Mouse (Mus musculus): Measurements from ENCODE around the gene Gm3233. TPM values are rescaled to one million over a fixed set of nuclear protein-coding genes. Genes with fewer than 3 reads are reported as not detected.
"Not testable (repeated sequence)": the region's sequence is repeated elsewhere in the genome, so short reads cannot be mapped to it uniquely, and the experiment has no call there.

Gm3233 gene
- polyA plus RNA-seq, 1 experiment: not detected

DNA sequence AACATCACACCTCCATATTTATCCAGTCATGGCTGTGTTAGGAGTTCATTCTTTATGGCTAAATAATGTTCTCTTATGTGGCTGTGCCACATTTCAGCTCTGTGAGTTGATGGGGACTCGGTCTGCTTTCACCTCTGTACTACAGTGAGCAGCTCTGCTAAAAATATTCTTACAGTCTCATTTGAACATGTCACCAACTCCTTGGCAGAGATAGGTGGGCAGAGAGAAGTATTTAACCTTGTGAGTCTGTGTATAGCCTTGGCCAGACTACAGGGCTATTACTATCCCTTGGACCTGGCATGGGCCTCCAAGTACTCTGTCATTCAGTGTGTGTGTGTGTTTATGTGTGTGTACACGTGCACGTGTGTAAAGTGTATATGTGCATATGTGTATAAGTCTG lies 12.7 kb upstream of the Gm3233 start:
- not testable (repeated sequence) for H3K27me3 ChIP-seq (ENCODE audit: control insufficient read depth, insufficient read depth, low read length); H3K27ac ChIP-seq (ENCODE audit: control insufficient read depth, insufficient read depth, low read depth, low read length); H3K36me3 ChIP-seq (ENCODE audit: control insufficient read depth, insufficient read depth, low read length); H3K4me1 ChIP-seq (ENCODE audit: control insufficient read depth, insufficient read depth, low read length); H3K4me3 ChIP-seq (ENCODE audit: control insufficient read depth, low read depth, low read length)

DNA sequence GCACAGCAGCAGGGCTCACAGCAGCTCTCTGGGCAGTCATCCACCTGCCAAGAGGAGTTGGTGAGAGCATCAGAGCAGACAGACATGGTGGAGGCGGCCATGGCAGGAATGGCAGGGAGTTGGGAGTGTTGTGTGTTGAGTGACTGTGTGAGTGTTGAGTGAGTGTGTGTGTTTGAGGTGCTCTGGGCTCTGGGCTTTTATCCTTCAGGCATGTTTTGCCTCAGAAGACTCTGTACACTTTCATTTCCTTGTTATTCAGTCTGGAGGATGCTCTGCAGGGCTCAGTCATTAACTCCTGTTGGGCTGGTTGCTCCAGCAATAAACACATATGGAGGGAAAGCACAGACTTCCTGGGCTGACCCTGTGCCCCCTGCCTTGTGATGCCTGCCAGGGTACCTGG lies 11.7 kb upstream of the Gm3233 start, which contains the start of gene Gm3238:
Gene Gm3238, minus strand, starts transcription at position 101 of the 400 bp plus-strand sequence.
- not testable (repeated sequence) for H3K4me3 ChIP-seq (ENCODE audit: control insufficient read depth, low read depth, low read length); H3K4me1 ChIP-seq (ENCODE audit: control insufficient read depth, insufficient read depth, low read length); H3K27me3 ChIP-seq (ENCODE audit: control insufficient read depth, insufficient read depth, low read length)

DNA sequence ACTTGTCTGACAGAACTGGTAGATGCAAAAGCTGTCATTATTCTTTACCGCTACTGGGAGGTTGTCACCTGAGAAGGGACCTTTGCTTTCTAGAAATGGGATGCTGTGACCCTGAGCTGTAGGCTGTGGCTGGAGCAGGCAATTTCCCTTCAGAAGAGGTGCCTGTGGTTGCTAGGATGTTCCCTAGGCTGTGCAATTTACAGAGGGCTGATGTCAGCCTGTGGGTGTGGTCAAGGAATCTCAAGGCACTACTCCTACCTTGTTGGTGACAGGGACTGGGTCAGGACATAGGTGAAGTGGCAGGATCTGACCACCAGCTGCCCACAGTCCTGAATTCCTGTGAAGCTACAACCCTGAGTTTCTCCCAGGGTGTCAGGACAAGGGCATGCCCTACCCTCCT lies 10.2 kb upstream of the Gm3233 start:
- H3K4me1 ChIP-seq (ENCODE audit: control insufficient read depth, insufficient read depth, low read length): no peaks in the 10 kb centered on the region
- no peaks in the 10 kb centered on the region for H3K36me3 ChIP-seq (ENCODE audit: control insufficient read depth, insufficient read depth, low read length)
- no peak overlapping the region for H3K27ac ChIP-seq (ENCODE audit: control insufficient read depth, insufficient read depth, low read depth, low read length)
- no peak overlapping the region for H3K4me3 ChIP-seq (ENCODE audit: control insufficient read depth, low read depth, low read length)
- no peaks in the 10 kb centered on the region for H3K27me3 ChIP-seq (ENCODE audit: control insufficient read depth, insufficient read depth, low read length)
- TF ChIP-seq CTCF (IDR thresholded peaks at IDR 0.05; ENCODE audit: control insufficient read depth, insufficient read depth, insufficient replicate concordance, low read depth, low read length) (no peak), POLR2A (IDR thresholded peaks at IDR 0.05; ENCODE audit: control insufficient read depth, low read depth, low read length) (no peak)

More for the DNA sequence above, 11.7 kb upstream of the Gm3233 start, which contains the start of gene Gm3238:
- not testable (repeated sequence) for H3K36me3 ChIP-seq (ENCODE audit: control insufficient read depth, insufficient read depth, low read length); H3K27ac ChIP-seq (ENCODE audit: control insufficient read depth, insufficient read depth, low read depth, low read length)

DNA sequence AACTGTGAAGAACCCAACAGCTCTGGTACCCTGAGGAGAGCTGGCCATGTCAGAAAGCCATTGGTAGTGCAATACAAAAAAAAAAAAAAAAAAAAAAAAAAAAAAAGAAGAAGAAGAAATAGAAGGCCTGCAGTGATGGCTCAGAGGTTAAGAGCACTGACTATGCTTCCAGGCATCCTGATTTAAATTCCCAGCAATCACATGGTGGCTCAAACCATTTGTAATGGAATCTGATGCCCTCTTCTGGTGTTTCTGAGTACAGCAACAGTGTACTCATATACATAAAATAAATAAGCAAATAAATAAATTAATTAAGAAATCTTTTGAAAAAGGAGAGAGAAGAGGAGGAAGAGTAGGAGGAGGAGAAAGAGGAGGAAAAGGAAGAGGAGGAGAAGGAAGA lies 6.0 kb downstream of the Gm3233 start:
- TF ChIP-seq CTCF (IDR thresholded peaks at IDR 0.05; ENCODE audit: control insufficient read depth, insufficient read depth, insufficient replicate concordance, low read depth, low read length): no peak
- no peak for TF ChIP-seq POLR2A (IDR thresholded peaks at IDR 0.05; ENCODE audit: control insufficient read depth, low read depth, low read length)
- Histone ChIP-seq H3K27ac (ENCODE audit: control insufficient read depth, insufficient read depth, low read depth, low read length) (no peak overlapping the region), H3K4me1 (ENCODE audit: control insufficient read depth, insufficient read depth, low read length) (no peaks in the 10 kb centered on the region)

DNA sequence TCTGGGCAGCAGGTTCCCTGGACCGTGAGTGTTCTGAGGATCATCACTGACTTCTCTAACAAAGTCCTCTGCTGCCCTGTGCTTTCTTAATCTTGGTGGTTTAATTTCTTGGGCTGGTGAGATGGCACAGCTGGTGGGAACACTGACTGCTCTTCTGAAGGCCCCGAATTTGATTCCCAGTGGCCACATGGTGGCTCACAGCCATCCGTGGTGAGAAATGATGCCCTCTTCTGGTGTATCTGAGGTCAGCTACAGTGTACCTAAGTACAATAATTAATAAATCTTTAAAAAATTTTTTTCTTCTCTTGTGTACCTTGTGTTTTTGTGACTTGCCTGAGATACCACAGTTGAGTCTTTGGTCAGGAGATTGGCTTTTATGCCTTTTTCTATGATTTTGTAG lies 7.2 kb downstream of the Gm3233 start:
- not testable (repeated sequence) for H3K27ac ChIP-seq (ENCODE audit: control insufficient read depth, insufficient read depth, low read depth, low read length); H3K4me3 ChIP-seq (ENCODE audit: control insufficient read depth, low read depth, low read length); H3K4me1 ChIP-seq (ENCODE audit: control insufficient read depth, insufficient read depth, low read length); H3K27me3 ChIP-seq (ENCODE audit: control insufficient read depth, insufficient read depth, low read length); H3K36me3 ChIP-seq (ENCODE audit: control insufficient read depth, insufficient read depth, low read length)

More for the DNA sequence above, 6.0 kb downstream of the Gm3233 start:
- Histone ChIP-seq H3K27me3 (ENCODE audit: control insufficient read depth, insufficient read depth, low read length) (no peaks in the 10 kb centered on the region), H3K4me3 (ENCODE audit: control insufficient read depth, low read depth, low read length) (no peak overlapping the region), H3K36me3 (ENCODE audit: control insufficient read depth, insufficient read depth, low read length) (no peaks in the 10 kb centered on the region)

DNA sequence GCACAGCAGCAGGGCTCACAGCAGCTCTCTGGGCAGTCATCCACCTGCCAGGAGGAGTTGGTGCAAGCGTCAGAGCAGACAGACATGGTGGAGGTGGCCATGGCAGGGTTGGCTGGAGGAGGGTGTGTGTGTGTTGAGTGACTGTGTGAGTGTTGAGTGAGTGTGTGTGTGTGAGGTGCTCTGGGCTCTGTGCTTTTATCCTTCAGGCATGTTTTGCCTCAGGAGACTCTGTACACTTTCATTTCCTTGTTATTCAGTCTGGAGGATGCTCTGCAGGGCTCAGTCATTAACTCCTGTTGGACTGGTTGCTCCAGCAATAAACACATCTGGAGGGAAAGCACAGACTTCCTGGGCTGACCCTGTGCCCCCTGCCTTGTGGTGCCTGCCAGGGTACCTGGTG lies 8.2 kb downstream of the Gm3233 start, which contains the start of gene Gm9736:
Gene Gm9736, minus strand, starts transcription at position 101 of the 400 bp plus-strand sequence.
- not testable (repeated sequence) for H3K27ac ChIP-seq (ENCODE audit: control insufficient read depth, insufficient read depth, low read depth, low read length)

DNA sequence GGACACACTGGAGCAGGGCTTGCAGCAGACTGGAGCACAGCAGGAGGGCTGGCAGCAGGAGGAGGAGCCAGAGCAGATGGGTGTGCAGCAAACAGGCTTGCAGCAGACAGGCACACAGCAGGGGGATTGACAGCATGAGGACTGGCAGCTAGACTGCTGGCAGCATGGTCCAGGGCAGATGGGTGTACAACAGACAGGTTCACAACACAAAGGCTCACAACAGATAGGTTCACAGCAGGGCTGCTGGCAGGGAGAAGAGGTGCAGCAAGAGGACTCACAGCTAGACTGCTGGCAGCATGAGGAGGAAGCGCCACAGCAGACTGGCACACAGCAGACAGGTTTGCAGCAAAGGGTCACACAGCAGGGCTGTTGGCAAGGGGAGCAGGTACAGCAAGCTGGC lies 8.8 kb downstream of the Gm3233 start:
- H3K4me3 ChIP-seq (ENCODE audit: control insufficient read depth, low read depth, low read length); H3K4me1 ChIP-seq (ENCODE audit: control insufficient read depth, insufficient read depth, low read length); H3K27me3 ChIP-seq (ENCODE audit: control insufficient read depth, insufficient read depth, low read length); H3K27ac ChIP-seq (ENCODE audit: control insufficient read depth, insufficient read depth, low read depth, low read length); H3K36me3 ChIP-seq (ENCODE audit: control insufficient read depth, insufficient read depth, low read length): not testable (repeated sequence)

More for the DNA sequence above, 8.2 kb downstream of the Gm3233 start, which contains the start of gene Gm9736:
- not testable (repeated sequence) for H3K36me3 ChIP-seq (ENCODE audit: control insufficient read depth, insufficient read depth, low read length); H3K27me3 ChIP-seq (ENCODE audit: control insufficient read depth, insufficient read depth, low read length); H3K4me1 ChIP-seq (ENCODE audit: control insufficient read depth, insufficient read depth, low read length); H3K4me3 ChIP-seq (ENCODE audit: control insufficient read depth, low read depth, low read length)

DNA sequence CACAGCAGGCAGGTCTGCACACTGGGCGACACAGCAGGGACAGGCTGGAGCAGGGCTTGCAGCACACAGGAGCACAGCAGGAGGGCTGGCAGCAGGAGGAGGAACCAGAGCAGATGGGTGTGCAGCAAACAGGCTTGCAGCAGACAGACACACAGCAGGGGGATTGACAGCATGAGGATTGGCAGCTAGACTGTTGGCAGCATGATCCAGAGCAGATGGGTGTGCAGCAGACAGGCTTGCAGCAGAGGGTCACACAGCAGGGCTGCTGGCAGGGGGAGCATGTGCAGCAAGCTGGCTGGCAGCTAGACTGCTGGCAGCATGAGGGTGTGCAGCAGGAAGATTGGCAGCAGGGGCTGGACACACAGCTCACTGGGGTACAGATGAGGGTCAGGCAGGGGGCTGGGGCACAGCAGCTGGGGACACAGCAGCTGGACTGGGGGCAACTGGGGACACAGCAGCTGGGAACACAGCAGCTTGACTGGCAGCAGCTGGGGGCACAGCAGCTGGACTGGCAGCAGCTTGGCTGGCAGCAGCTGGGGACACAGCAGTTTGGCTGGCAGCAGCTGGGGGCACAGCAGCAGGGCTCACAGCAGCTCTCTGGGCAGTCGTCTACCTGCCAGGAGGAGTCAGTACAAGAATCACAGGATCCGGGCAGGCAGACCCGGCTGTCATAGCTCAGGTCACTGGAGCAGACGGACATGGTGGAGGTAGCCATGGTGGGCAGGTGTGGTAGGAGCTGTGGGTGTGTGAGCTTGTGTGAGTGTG lies 17.4 kb downstream of the Gm3233 start, which contains the start of gene Gm18596:
Gene Gm18596, minus strand, starts transcription at position 715 of the 765 bp plus-strand sequence.
- not testable (repeated sequence) for H3K27ac ChIP-seq (ENCODE audit: control insufficient read depth, insufficient read depth, low read depth, low read length); H3K4me1 ChIP-seq (ENCODE audit: control insufficient read depth, insufficient read depth, low read length); H3K4me3 ChIP-seq (ENCODE audit: control insufficient read depth, low read depth, low read length); H3K36me3 ChIP-seq (ENCODE audit: control insufficient read depth, insufficient read depth, low read length); H3K27me3 ChIP-seq (ENCODE audit: control insufficient read depth, insufficient read depth, low read length)
